Mouse (Mus musculus): ENCODE data around the gene Rest.

GRCm38 (mm10) chr5:77285685-77286084, 20.4 kb downstream of the Rest start:
- TF ChIP-seq CTCF (conservative IDR thresholded peaks at IDR 0.05; ENCODE audit: low read length), result no peak
- TF ChIP-seq NANOG (IDR thresholded peaks at IDR 0.05; ENCODE audit: borderline replicate concordance, low read length), result no peak
- TF ChIP-seq POU5F1 (IDR thresholded peaks at IDR 0.05; ENCODE audit: borderline replicate concordance, low read length), result no peak
